Mouse (Mus musculus) forebrain, embryonic 10.5 days (tissue): Measurements from ENCODE around the gene Grin2c. TPM values are rescaled to one million over a fixed set of nuclear protein-coding genes. Genes with fewer than 3 reads are reported as not detected.

ENCODE experiments used
- DNase-seq: peaks from one replicate; pipeline ENCODE4 v3.0.0-alpha.2; 2017; ENCODE audit warnings: low spot score; ENCODE audit errors: extremely low spot score
- H3K27ac ChIP-seq: fragments of 300-500 bp; sonication (generic); 2 replicates; pipeline ENCODE4 v1.5.1; 2016; ENCODE audit warnings: mild to moderate bottlenecking
- H3K27me3 ChIP-seq: fragments of 300-500 bp; sonication (generic); 2 replicates; pipeline ENCODE4 v1.6.1; 2016; ENCODE audit warnings: mild to moderate bottlenecking; ENCODE audit not compliant: poor library complexity, severe bottlenecking
- H3K36me3 ChIP-seq: fragments of 300-500 bp; sonication (generic); replicated peaks from 2 replicates; pipeline ENCODE4 v1.6.1; 2016; ENCODE audit warnings: mild to moderate bottlenecking, moderate library complexity
- H3K4me1 ChIP-seq: fragments of 300-500 bp; sonication (generic); 2 replicates; pipeline ENCODE4 v1.6.1; 2016
- H3K4me3 ChIP-seq: fragments of 300-500 bp; sonication (generic); 2 replicates; pipeline ENCODE4 v1.5.1; 2016; ENCODE audit warnings: mild to moderate bottlenecking, moderate library complexity
- H3K9me3 ChIP-seq: fragments of 300-500 bp; sonication (generic); 2 replicates; pipeline ENCODE4 v1.6.1; 2016; ENCODE audit warnings: mild to moderate bottlenecking, moderate library complexity
- WGBS: fragments of 180-500 bp; shearing (Covaris S2); methylation state at CpG from one replicate; pipeline ENCODE4 v1.1.7; 2016; 5-methylcytosine and 5-hydroxymethylcytosine counted together
- polyA plus RNA-seq: library from polyadenylated mRNA; unstranded; fragments of >200 nt; fragmentation: Nextera tagmentation; extraction: Ambion mirVana; gene quantifications from 2 replicates; pipeline ENCODE4 v1.2.1, GENCODE M21; 2016

The Grin2c gene
- polyA plus RNA-seq, 1 experiment from 2014 or later: not detected

DNA sequence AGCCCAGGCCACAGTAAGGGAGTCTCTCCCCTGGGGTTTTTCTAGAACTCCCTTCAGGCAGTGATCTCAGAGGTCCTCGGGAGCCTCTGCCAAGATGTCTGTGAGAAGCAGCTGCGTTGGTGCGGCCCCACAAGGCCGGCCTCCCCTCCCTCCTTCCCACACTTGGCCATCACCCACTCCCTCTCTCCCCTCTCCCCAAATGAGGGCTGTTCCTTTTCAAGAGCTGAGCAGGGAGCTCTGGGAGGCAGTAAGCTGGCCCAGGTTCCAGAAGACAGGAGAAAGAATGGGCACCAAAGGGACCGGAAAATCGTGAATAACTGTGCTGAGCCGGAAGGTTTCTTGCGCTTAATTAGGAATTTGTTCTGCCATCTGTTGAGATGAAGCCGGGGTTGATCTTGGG is 35.1 kb downstream of the Grin2c start:
- Histone ChIP-seq H3K27ac (peak overlapping the region; percentile 40), H3K27me3 (peaks cover 57% of the 10 kb centered on the region), H3K4me3 (no peak overlapping the region), H3K4me1 (peaks cover 91% of the 10 kb centered on the region), H3K9me3 (no peaks in the 10 kb centered on the region), H3K36me3 (no peaks in the 10 kb centered on the region)
- WGBS: 52% methylated on average over 9 of the region's 9 CpGs
- no peak for DNase-seq

DNA sequence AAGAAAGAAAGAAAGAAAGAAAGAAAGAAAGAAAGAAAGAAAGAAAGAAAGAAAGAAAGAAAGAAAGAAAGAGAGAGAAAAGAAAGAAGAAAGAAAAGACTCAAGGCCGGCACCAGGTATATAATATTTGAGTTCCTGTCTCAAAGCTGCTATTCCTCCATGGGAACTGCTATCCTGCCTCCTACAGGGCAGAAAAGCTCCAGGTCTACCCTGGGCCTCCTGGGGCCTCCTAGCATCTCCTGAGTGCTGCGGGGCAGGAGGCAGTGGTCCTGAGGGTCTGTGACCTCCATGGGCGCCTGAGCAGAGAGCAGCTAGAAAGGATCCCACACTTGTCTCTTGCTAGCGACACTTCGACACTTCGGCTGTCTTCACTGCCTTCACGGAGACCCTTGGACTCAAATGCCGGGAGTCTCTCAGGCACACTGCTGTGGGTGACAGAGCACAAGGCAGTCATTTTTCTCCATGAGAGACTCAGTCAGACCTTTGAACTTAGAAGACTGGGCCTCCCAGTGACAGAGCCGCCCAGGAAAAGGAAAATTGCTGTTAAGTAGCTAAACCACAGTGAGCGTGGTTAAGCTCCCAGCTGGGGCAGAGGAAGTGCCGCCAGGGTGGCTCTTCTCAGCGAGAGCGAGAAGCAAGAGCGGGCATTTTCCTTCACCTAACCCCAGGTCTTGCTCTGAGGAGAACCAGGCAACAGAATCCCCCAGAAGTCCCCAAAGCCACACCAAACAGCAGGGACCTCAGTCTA is 35.7 kb downstream of the Grin2c start:
- H3K9me3 ChIP-seq: no peaks in the 10 kb centered on the region
- no peak for DNase-seq
- peaks cover 91% of the 10 kb centered on the region for H3K4me1 ChIP-seq
- peak overlapping the region; percentile 40 for H3K27ac ChIP-seq
- 58% methylated on average over 14 of the region's 14 CpGs for WGBS
- H3K27me3 ChIP-seq: peaks cover 63% of the 10 kb centered on the region
- H3K36me3 ChIP-seq: no peaks in the 10 kb centered on the region
- no peak overlapping the region for H3K4me3 ChIP-seq

DNA sequence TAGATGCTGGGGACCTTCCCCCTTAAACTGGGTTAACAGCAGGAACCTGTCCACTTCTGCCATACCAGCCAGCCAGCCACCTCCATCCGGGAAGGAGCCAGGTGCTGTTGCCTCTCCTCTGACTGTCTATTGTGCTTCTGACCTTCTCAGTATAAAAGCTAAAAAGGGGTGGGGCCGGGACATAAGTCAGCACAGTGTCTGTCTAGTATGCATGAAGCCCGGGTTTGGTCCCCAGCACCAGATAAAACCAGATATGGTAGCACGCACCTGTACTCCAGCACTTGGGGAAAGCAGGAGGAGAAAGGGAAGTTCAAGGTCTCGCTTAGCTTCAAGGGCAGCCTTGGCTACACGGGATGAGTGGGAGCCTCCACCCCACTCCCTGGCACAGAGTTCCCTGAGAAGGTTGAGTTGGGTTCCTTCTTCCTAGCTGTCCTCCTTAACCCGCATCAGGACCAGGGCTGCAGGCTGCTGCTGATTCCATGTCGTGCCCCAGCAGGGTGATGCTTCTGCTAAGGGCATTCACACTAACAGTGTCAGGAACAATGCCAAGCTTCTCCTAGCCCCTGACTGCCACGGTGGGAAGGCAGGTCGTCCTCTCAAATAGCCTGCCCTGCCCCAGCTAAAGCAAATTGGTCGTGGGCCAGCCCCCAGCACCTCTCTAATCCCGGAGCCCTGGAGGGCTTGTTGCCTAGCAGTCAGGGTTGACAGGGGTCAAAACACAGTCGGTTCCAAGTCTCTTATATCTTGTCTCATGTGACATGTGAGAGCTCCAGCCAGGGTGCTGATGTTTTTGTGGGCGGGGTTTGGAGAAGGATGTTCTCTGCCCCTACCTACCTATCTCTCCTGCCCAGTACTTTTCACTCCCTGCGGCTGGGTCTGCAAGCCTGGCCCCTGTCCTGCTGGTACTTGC is 37.8 kb downstream of the Grin2c start:
- no peaks in the 10 kb centered on the region for H3K9me3 ChIP-seq
- 47% methylated on average over 15 of the region's 15 CpGs for WGBS
- H3K4me1 ChIP-seq: peaks cover 94% of the 10 kb centered on the region

DNA sequence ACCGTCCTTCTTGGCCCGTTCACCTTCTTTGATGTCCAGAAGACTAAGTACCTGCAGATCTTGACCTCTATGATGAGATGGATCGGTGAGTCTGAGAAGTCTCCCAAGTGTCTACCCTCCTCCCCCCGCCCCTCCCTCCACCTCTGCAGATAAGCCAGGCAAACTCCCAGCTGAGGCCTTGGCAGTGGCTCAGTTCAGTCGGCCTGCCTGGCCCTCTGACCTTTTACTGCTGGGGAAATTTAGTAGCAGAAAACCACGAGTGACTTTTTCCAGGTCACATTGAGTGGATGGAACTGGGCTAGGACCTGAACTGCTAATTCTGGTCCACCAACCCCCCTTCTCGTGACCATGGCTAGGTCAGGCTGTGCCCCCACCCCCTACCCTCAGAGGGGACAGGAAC is 38.6 kb downstream of the Grin2c start:
- H3K27me3 ChIP-seq: peaks cover 57% of the 10 kb centered on the region
- H3K4me1 ChIP-seq: peaks cover 89% of the 10 kb centered on the region
- 72% methylated on average over 7 of the region's 7 CpGs for whole genome bisulfite sequencing
- no peak for DNase-seq
- H3K27ac ChIP-seq: 0 out of 2 replicates have a peak overlapping the region, but pooled peaks have one; percentile 66
- no peaks in the 10 kb centered on the region for H3K9me3 ChIP-seq
- no peaks in the 10 kb centered on the region for H3K36me3 ChIP-seq
- no peak overlapping the region; the same call in 1 of the 2 replicates for H3K4me3 ChIP-seq

More for the DNA sequence above, 37.8 kb downstream of the Grin2c start:
- Histone ChIP-seq H3K4me3 (no peak overlapping the region), H3K36me3 (no peaks in the 10 kb centered on the region), H3K27me3 (peaks cover 60% of the 10 kb centered on the region), H3K27ac (no peak overlapping the region)
- no peak for DNase-seq

DNA sequence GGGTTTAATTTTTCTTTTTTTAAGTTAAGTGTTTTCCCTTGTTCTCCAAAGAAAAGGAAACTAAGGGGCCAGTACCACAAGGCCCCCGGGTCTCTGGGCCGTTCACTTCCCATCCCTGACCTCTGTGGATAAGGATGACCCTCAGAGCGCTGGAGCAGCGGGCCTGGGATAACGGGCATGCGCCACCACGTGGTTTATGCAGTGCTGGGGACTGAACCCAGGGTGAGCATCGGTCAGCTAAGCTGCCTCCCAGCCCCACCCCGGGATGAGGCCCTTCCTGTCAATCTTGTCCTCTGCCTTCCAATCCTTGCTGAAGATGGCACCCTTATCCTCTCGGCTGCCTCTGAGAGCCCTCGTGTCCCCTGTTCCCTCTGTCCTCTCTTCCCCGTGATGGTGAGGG is 39.4 kb downstream of the Grin2c start:
- 20% methylated on average over 12 of the region's 12 CpGs for WGBS
- H3K36me3 ChIP-seq: no peaks in the 10 kb centered on the region
- no peak overlapping the region for H3K4me3 ChIP-seq
- no peak for DNase-seq
- peaks cover 89% of the 10 kb centered on the region for H3K4me1 ChIP-seq
- no peaks in the 10 kb centered on the region for H3K9me3 ChIP-seq
- peak overlapping the region; percentile 66; the same call in 1 of the 2 replicates for H3K27ac ChIP-seq
- H3K27me3 ChIP-seq: peaks cover 54% of the 10 kb centered on the region

DNA sequence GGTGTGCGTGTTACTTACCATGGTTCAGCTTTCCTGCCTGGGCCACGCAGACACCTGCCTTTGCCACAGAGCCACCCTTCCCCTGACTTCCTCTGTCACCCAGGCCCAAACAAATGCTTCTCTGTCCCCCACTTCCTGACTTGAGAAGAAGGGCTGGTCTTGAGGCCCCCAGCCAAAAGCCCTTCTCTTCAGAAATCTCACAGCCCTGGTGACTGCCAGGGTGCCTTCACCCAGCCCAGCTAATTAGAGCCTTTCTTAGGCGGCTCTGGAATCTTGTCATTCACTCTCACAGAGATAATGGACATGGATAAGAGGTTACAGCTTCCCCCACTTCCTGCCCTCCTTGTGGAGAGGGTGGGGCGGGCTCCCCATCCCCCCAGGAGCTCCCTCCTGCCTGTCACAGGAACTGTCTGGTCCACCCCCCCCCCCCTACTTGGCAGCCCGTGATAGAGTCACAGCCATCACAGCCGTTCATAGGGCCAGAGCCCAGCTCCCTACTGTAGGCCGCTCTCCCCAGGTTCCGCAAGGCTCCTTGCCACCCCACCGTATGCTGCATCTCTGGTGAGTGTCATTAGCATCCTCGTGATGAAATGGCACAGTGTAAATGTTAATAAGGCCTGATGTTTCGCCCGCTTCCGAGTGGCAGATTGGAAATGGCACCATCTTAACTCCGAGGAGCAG is 40.1 kb downstream of the Grin2c start:
- Histone ChIP-seq H3K27me3 (peaks cover 51% of the 10 kb centered on the region), H3K4me3 (no peak overlapping the region), H3K4me1 (peaks cover 89% of the 10 kb centered on the region), H3K36me3 (no peaks in the 10 kb centered on the region), H3K9me3 (no peaks in the 10 kb centered on the region), H3K27ac (peak overlapping the region; percentile 66)
- DNase-seq: no peak
- 41% methylated on average over 13 of the region's 14 CpGs for WGBS

DNA sequence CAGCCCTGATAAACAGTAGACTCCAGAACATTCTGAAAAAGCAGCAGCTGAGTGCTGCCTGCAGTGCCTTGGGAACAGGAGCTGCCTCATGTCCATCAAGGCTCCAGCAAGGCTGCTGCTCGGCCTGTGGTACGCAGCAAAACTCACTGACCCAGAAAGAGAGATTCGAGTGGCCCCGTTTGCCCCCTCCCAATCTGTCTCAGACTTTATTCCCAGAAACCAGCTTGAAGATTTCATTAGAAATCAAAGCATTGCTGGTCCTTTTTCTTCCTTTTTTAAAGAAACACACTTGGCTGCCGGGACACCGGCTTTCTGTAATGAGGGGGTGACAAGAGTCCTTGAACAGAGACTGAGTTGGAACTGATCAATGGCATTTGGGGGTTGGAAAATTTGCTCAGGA is 41.7 kb downstream of the Grin2c start:
- peaks cover 42% of the 10 kb centered on the region for H3K27me3 ChIP-seq
- no peak overlapping the region; the same call in 1 of the 2 replicates for H3K27ac ChIP-seq
- no peak for DNase-seq
- H3K4me3 ChIP-seq: no peak overlapping the region
- no peaks in the 10 kb centered on the region for H3K36me3 ChIP-seq
- H3K9me3 ChIP-seq: no peaks in the 10 kb centered on the region
- H3K4me1 ChIP-seq: peaks cover 81% of the 10 kb centered on the region
- WGBS: 62% methylated on average over 6 of the region's 6 CpGs

DNA sequence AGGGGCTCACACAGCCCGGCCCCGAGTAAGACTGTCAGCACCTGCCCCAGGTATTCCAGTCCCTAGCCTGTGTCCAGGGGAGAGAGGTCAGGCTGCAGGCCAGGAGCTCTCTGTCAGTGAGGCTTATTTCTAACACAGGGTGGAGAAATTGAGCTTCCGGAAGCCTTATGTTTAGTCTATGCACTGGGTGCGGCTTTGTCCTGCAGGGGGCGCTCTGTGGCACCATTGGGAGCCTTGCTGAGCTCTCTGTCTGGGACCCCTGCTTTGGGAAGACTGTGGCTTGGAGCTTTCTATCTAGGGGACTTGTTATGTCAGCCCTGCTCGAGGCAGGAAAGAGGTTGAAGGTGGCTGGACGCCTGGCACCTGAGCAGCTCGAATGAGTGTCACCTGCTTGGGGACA is 42.2 kb downstream of the Grin2c start:
- no peaks in the 10 kb centered on the region for H3K9me3 ChIP-seq
- H3K4me1 ChIP-seq: peaks cover 76% of the 10 kb centered on the region
- WGBS: 40% methylated on average over 8 of the region's 8 CpGs
- no peaks in the 10 kb centered on the region for H3K36me3 ChIP-seq
- peaks cover 38% of the 10 kb centered on the region for H3K27me3 ChIP-seq
- no peak overlapping the region for H3K4me3 ChIP-seq
- peak; percentile 68 for DNase-seq
- H3K27ac ChIP-seq: no peak overlapping the region; the same call in 1 of the 2 replicates

DNA sequence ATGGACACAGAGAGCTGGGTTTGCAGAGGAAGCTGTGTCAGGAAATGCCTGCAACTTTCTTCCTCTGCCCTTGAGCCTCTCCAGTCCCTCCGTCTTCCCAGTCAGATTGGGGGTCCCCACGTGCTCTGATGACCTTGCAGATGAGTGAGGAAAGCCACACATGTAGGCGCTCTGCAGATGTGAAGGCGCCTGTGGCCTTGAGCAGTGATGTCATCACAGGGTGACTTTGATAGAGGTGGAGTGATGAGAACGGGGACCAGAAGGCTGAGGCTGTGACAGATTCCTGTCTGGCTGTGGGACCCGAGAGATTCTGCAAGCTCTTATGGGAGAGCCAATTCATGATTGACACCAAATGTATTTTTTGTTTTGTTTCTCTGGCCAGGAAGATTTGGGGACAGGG is 43.2 kb downstream of the Grin2c start:
- Histone ChIP-seq H3K36me3 (no peaks in the 10 kb centered on the region), H3K27me3 (peaks cover 29% of the 10 kb centered on the region), H3K27ac (no peak overlapping the region), H3K4me1 (peaks cover 75% of the 10 kb centered on the region), H3K4me3 (no peak overlapping the region), H3K9me3 (no peaks in the 10 kb centered on the region)
- no peak for DNase-seq
- 86% methylated on average over 6 of the region's 6 CpGs for WGBS

DNA sequence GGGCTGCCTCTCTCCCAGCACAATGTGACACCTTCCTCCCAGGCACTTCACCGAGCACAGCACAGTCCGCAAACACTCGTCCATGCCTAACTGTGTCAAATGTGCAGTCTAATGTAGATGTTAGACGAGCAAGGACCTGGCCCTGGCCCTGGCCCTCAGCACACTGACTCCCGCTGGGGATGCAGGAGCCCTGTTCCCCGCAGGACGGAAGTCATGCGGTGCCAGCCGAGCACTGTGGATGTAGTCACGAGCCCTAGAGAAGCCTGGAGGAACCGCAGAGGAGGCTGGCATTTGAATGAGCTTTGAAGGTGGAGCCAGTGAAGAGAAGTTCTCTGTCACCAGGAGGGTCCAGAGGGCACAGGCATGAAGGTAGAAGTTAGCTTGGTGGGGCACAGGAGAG is 43.6 kb downstream of the Grin2c start:
- H3K27ac ChIP-seq: 0 out of 2 replicates have a peak overlapping the region, but pooled peaks have one; percentile 1
- H3K4me1 ChIP-seq: peaks cover 75% of the 10 kb centered on the region
- no peaks in the 10 kb centered on the region for H3K36me3 ChIP-seq
- H3K27me3 ChIP-seq: peaks cover 25% of the 10 kb centered on the region
- no peak overlapping the region for H3K4me3 ChIP-seq
- WGBS: 77% methylated on average over 11 of the region's 11 CpGs
- no peaks in the 10 kb centered on the region for H3K9me3 ChIP-seq
- DNase-seq: no peak

DNA sequence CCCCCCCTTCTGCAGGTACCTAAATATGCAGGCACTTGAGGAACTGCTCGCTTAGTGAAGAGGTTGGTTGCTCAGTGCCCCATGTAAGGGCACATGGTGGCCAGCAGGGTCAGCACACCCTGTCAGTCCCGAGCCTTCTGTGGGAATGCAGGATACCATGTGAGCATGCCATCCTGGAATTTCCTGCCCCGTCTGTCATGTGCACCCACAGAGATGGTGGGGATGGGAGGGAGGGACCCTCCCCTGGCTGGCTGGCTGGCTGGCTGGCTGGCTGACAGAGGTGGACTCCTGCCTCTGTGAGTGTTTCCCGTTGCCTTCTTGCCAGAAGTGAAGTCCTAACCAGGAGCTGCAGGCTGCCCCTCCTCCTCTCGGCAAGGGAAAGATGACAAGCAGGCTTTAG is 44.5 kb downstream of the Grin2c start:
- Histone ChIP-seq H3K36me3 (no peaks in the 10 kb centered on the region), H3K9me3 (no peaks in the 10 kb centered on the region), H3K27me3 (peaks cover 20% of the 10 kb centered on the region; the same call in 1 of the 2 replicates), H3K27ac (no peak overlapping the region), H3K4me3 (no peak overlapping the region), H3K4me1 (peaks cover 75% of the 10 kb centered on the region)
- WGBS: 52% methylated on average over 5 of the region's 5 CpGs
- no peak for DNase-seq

DNA sequence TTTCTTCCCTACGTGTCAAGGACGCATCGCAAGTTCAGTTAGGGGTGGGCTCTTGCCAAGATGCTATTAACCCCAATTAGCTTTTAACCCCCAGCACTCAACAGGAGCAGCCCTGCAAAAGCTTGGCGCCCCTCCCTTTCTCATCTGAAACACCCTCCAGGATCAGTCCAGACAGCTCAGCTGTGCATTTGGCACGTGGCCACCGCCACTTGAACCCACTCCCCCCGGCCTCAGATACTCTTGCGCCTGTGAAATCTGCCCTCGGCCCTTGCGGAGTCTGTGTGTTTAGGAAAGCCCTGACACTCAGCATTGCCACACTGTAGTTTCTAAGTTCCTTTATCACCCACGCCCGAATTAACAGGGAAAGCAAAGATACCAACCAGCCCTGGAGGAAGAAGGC is 45.0 kb downstream of the Grin2c start:
- 83% methylated on average over 12 of the region's 12 CpGs for WGBS
- Histone ChIP-seq H3K9me3 (no peaks in the 10 kb centered on the region), H3K27ac (no peak overlapping the region), H3K27me3 (peaks cover 21% of the 10 kb centered on the region), H3K36me3 (no peaks in the 10 kb centered on the region), H3K4me1 (peaks cover 75% of the 10 kb centered on the region), H3K4me3 (no peak overlapping the region)
- no peak for DNase-seq
